Mouse (Mus musculus) c-Kit-positive CD71-positive TER-119-negative erythroid progenitor cells, embryonic 14.5 days (primary cell): ENCODE measurements around the gene Olfr1428.
"Not testable (repeated sequence)": the region's sequence is repeated elsewhere in the genome, so short reads cannot be mapped to it uniquely, and the experiment has no call there.

Experiments
- DNase-seq: peaks from one replicate; pipeline ENCODE4 v3.0.0-alpha.2; 2013; ENCODE audit warnings: low read depth

Olfr1428 gene

DNA sequence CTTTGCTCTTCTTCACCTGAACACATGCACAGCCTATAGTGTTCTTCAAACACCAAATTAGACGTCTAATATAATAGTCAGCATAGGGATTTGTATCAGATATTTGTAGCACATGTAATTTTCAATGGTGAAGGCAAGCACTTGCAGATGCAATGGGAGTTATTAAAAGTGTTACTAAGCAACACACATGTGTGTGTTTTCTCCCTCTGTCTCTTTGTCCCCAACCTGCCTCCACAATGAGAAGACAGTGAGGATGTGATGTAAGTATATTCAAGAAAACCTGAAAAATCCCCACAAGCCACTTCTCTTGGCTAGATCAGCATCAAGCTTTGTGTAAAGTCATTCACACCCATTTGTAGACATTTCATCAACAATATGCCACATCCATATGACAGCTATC is at the start of gene Olfr1428:
Gene Olfr1428 (minus strand): TSS at position 101 of the 400 bp plus-strand sequence.
- no peak for DNase-seq

DNA sequence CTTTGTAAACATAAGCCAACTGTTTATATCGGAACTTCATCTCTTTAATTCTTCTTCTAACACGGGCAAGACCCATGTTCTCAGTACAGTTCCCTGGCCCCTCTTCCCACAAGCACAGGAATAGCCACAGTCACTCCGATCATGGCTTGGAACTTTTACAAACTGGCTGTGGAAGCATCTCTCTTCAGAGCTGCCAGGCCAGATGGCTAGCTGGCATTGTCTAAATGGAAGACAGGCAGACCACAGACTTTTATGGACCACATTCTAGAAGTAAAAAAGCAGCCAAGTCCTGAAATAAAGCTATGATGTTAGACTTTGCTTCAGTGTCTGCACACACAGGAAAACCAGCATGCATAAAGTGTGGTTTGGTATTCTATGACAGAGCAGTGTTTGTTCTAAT is 29.8 kb upstream of the Olfr1428 start:
- no peak for DNase-seq

DNA sequence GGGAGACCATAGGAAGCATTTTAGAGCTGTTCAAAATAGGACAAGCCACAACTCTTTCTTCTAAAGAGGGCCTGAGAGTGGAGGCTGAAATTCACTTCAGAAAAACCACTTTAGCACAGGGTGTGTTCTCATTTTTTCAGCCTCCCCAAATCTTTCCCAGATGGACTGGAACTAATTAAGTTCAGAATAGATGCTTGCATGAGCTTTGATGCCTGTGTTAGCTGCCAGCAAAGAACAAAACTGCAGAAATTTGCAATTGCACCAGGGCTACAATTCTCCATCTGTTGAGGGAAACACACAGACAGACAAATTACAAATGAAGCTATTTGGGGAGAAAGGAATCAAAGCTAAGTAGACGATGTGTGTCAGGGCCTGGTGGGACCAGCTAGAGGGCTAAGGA is 27.7 kb upstream of the Olfr1428 start:
- no peak for DNase-seq

DNA sequence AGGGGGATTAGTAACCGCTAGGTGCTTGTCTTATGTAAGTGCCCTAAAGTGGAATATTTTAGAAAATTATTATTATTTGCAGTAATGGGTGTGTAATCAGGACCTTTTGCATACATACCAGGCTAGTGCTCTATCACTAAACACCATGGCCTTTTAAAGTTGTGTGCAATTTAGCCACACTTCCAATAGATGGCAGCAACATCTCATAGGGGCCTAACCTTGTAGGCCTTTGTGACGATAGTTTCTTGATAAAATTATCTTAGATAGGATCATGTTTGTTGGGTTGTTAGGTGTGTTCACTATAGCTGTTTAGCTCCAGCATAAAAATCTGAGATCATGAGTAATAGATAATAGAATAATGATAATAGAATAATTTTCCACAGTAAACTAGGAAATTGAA is 18.6 kb upstream of the Olfr1428 start:
- no peak for DNase-seq

DNA sequence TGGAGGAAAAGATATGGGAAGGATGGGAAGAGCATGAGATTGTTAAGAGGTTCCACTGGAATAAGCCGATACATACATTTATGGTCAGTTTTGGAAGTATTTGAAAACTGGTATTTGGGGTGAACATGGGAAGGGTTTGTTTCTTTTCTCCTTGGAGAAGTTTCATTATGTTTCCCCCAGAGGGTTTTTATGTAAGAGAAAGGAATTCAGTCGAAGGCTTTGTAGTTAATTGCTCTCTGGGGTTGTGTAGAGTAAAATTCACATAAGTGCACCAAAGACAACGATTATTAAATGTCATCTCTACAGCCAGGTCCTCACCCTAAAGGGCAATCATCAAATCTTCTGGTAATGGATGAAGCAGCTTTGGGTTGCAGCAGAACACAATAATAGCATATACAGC is 7.4 kb upstream of the Olfr1428 start, which contains the start of gene Olfr76:
Gene Olfr76 (minus strand): TSS at position 101 of the 400 bp plus-strand sequence.
- DNase-seq = no peak

DNA sequence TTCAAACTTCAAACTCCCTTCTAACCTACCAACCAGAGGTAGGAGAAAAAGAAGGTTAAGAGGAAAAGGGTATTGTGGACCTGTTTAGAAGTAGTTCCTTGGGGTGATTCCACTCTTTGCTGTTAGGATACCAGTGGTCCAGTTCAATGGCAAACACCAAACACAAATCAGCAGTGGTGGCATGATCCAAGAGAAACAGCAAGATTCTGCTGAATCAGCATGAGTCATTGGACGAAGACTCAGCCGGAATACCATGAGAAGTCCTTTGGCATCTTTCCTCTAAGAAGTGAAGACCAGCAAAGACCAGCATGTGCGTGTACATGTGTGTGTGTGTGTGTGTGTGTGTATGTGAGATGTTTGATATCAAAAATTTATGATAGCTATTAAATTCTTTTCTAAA is 767 bp upstream of the Olfr1428 start:
- DNase-seq = no peak

DNA sequence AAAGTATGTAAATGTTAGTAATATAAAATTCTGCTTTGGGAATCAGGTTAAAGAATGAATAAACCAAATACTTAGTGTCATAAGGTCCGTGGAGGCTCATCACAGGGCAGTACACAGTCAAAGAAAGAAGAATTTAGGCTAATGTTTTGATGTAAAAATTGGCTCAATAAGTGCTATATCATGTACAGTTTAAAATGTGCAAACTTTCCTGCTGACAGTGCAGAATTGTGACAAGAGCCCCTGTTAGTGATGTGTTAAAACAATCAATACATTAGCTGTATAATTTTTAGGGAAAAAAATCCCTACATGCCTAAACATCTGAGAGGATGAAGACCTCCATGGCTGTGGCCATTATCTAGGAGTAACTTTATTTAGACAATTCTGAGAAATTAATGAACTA is 1.9 kb downstream of the Olfr1428 start:
- no peak for DNase-seq

DNA sequence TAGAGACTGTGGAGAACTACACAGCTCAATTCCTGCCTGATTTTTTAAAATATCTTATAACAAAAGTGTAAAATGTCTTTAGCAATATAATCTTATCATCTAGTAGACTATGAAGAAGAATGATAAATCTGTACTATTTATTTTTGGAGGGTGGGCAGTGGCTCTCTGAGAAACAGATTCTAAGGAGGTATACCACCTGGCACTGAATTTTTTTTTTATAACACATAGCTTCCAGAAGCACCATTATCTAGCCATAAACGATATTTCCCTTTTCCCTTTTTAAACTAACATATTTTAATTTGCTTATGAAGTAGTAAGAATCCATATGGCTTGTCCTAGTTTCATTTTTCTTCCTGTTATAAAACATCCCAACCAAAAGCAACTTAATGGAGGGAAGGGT is 11.2 kb downstream of the Olfr1428 start:
- DNase-seq = no peak

DNA sequence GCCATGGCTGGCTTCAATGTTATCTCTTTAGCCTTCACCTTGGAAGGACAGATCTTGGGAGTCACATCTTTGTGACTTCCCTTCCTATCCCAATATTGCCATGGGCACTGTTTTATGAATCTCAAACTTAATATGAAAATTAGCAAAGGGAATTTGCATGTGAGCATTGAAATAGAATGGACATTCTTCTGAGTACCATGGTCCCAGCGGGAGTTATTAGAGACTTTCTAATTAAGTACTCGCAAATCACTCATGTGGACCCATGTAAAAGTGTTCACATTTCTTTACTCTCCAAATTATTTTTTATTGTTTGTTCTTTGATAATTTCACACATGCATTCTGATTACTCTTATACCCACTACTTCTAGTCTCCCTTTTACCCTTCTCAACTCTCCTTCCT is 12.5 kb downstream of the Olfr1428 start, which contains the start of gene Olfr1427:
Gene Olfr1427 (minus strand): TSS at position 101 of the 400 bp plus-strand sequence.
- DNase-seq = no peak

DNA sequence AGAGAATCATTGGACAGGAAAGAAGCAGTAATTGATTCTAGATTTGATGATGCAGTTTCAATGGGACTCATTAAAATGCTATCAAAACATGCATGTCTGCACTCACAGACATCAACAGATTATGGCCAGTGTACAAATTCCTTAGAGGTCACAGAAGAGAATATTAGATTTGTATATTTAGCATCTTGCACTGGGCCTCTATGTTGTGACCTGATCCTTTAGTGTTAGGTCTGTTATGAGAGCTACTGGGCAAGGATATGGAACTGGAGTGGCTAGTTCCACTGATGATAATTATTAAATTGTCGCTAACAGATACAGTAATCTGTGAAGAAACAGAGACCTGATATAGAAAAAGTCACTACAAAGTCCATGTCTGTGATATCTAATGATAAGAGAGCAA is 23.8 kb downstream of the Olfr1428 start, which contains the start of gene Olfr1426:
Gene Olfr1426 (minus strand): TSS at position 101 of the 400 bp plus-strand sequence.
- DNase-seq = no peak

DNA sequence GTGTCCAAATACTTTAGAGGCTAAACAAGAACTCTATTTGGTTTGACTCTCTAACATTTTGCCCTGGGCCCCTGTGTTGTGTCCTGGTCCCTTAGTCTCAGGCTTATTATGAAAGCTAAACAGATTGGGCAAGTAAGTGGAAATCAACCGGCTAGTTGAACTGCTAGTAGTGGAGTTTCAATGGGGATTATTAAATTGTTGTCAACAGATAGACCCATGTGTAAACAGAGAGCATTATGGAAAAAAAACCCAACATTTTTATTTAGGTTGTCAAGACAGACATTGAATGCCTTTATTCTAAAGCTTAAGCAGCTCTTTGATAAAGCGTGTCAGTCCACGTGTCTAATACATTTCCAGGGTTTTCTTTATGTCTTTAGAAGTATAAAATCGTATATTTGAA is 38.1 kb downstream of the Olfr1428 start, which contains the start of gene Olfr1425:
Gene Olfr1425 (minus strand): TSS at position 101 of the 400 bp plus-strand sequence.
- DNase-seq = not testable (repeated sequence)

DNA sequence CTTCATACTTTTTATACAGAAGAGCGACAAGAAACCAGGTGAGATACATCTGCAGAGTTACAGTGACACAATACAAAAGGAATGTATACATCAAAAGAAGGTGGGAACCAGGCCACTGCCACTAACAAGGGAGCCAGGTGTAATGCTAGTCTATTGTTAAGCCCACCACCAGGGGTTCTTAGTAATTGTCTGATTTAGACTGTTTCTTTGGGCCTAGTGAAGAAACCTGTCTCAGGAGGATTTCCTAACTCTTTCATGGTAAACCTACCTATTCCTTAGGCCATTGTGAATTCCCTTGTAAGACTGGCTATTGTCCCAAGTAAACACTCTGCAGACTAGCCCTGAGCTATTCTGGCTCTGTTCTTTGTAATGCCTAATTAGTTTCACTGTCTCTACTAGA is 46.2 kb downstream of the Olfr1428 start:
- not testable (repeated sequence) for DNase-seq

DNA sequence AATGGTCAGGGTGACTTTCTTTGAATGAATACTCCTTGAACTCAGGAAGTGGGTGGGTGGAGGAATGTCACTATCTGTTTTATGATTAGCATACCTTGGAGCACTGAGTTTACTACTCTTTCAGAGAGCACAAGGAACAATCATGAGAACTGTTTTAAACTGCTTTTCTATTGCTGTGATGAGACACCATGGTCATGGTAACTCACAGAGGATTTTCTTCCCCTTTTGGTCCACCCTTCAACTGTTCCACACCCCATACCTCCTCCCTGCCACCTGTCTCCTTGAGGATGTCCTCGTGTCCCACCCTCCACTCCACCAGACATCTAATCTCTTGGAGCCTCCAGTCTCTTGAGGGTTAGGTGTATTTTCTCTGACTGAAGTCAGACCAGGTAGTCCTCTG is 47.9 kb downstream of the Olfr1428 start:
- not testable (repeated sequence) for DNase-seq

DNA sequence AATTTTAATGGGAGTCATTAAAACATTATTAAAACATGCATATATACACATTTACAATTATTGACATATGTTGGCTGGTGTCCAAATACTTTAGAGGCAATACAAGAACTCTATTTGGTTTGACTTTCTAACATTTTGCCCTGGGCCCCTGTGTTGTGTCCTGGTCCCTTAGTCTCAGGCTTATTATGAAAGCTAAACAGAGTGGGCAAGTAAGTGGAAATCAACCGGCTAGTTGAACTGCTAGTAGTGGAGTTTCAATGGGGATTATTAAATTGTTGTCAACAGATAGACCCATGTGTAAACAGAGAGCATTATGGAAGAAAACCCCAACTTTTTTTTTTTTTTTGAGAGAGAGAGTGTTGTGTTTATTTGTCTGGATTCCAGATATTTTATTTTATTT is 53.1 kb downstream of the Olfr1428 start, which contains the start of gene Olfr1424:
Gene Olfr1424 (minus strand): TSS at position 101 of the 400 bp plus-strand sequence.
- not testable (repeated sequence) for DNase-seq
